Mouse (Mus musculus) midbrain, embryonic 16.5 days (tissue): ENCODE data around the gene Dbr1. TPM values are rescaled to one million over a fixed set of nuclear protein-coding genes. Genes with fewer than 3 reads are reported as not detected.

Experiments
- ATAC-seq: fragments of 200-750 bp; cut with Nextera tagmentation; 2 replicates; pipeline ENCODE4 v1.8.0; 2017; ENCODE audit warnings: moderate TSS enrichment
- H3K27ac ChIP-seq: fragments of 300-500 bp; sonication (generic); 2 replicates; pipeline ENCODE4 v1.5.1; 2014; ENCODE audit warnings: mild to moderate bottlenecking, low read length, mixed read lengths
- H3K27me3 ChIP-seq: fragments of 300-500 bp; sonication (generic); 2 replicates; pipeline ENCODE4 v1.6.1; 2014; ENCODE audit warnings: low read depth, low read length, mixed read lengths; ENCODE audit not compliant: control insufficient read depth, insufficient read depth
- H3K36me3 ChIP-seq: fragments of 300-500 bp; sonication (generic); 2 replicates; pipeline ENCODE4 v1.6.1; 2014; ENCODE audit warnings: mild to moderate bottlenecking, low read length, moderate library complexity, mixed read lengths; ENCODE audit not compliant: control insufficient read depth, insufficient read depth
- H3K4me1 ChIP-seq: fragments of 300-500 bp; sonication (generic); 2 replicates; pipeline ENCODE4 v1.6.1; 2014; ENCODE audit warnings: mild to moderate bottlenecking, low read length, mixed read lengths; ENCODE audit not compliant: control insufficient read depth, insufficient read depth
- H3K4me2 ChIP-seq: fragments of 300-500 bp; sonication (generic); 2 replicates; pipeline ENCODE4 v1.6.1; 2014; ENCODE audit warnings: mild to moderate bottlenecking, low read length, mixed read lengths
- H3K4me3 ChIP-seq: fragments of 300-500 bp; sonication (generic); 2 replicates; pipeline ENCODE4 v1.5.1; 2014; ENCODE audit warnings: low read depth, mild to moderate bottlenecking, low read length, moderate library complexity, mixed read lengths
- H3K9ac ChIP-seq: fragments of 300-500 bp; sonication (generic); 2 replicates; pipeline ENCODE4 v1.6.1; 2014; ENCODE audit warnings: low read depth, low read length, mixed read lengths
- H3K9me3 ChIP-seq: fragments of 300-500 bp; sonication (generic); replicated peaks from 2 replicates; pipeline ENCODE4 v1.6.1; 2014; ENCODE audit warnings: mild to moderate bottlenecking, low read length, mixed read lengths; ENCODE audit not compliant: control insufficient read depth, poor library complexity, severe bottlenecking
- WGBS: fragments of 180-500 bp; shearing (Covaris S2); extraction: QIAGEN DNeasy Blood & Tissue Kit; methylation state at CpG from one replicate; pipeline ENCODE4 v1.1.7; 2014; 5-methylcytosine and 5-hydroxymethylcytosine counted together
- polyA plus RNA-seq: library from polyadenylated mRNA; unstranded; fragments of >200 nt; fragmentation: Nextera tagmentation; extraction: Ambion mirVana; gene quantifications from 2 replicates; pipeline ENCODE4 v1.2.1, GENCODE M21; 2015

Dbr1 gene
- polyA plus RNA-seq, 1 experiment from 2014 or later: 25.6 TPM

DNA sequence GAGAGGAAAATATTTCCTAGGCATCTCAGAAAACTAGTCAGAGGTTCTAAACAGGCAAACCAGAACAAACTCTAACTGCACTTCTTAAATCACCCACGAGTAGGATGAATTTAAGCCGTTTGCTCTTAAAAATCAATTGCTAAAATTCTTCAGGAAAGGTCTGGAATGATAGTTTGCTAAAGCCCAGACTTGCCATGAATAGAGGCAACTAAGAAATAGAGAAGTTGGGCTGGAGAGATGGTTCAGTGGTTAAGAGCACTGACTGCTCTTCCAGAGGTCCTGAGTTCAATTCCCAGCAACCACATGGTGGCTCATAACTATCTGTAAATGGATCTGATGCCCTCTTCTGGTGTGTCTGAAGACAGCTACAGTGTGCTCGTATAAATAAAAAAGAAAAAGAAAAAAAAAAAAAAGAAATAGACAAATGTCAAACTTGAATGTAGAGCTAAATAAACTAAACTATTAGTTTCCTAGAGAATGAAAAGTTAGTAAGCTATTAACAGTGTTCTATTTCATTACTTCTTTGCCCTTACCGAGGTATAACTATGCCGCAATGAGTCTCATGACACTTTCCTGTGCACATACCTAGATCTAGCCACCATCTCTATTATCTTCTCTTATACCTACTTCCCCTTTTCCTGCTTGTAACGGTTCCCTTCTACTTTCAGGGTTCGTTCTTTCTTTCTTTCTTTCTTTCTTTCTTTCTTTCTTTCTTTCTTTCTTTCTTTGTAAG lies 16.6 kb upstream of the Dbr1 start:
- H3K27me3 ChIP-seq: no peaks in the 10 kb centered on the region
- no peaks in the 10 kb centered on the region for H3K9me3 ChIP-seq
- WGBS: 94% methylated on average over 7 of the region's 7 CpGs
- no peak overlapping the region for H3K4me3 ChIP-seq
- H3K9ac ChIP-seq: no peak overlapping the region
- no peak overlapping the region for H3K4me2 ChIP-seq
- peaks cover 7% of the 10 kb centered on the region for H3K4me1 ChIP-seq
- no peak for ATAC-seq
- no peak overlapping the region for H3K27ac ChIP-seq
- no peaks in the 10 kb centered on the region for H3K36me3 ChIP-seq

DNA sequence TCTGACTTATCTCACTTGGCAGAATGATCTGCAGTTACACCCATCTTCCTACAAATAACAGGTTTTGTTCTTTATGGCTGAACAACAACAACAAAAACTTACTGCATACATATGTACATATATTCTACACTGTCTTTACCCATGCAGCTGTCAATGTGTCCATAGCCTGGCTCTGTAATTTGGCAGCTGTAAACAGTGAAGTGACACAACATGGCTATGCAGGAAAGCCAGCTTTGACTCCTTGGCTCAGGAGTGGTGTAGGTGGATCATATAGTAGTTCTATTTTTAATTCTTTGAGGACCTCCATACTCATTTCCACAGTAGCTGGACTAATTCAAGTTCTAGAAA lies 16.1 kb upstream of the Dbr1 start:
- no peak overlapping the region for H3K4me3 ChIP-seq

DNA sequence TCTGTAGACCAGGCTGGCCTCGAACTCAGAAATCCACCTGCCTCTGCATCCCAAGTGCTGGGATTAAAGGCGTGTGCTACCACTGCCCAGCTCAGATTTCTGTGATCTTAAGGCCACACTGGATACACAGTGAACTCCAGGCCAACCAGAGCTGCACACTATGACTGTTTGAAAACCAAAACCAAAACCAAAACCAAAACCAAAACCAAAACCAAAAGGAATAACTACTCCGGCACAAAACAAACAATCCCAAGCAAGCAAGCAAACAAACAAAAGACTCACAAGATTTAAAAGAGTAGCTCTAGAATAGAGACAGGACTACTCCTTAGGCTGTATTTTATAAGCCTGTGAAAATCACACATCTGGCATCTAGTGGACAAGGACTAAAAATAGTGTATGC lies 15.2 kb upstream of the Dbr1 start:
- Histone ChIP-seq H3K9ac (no peak overlapping the region), H3K9me3 (no peaks in the 10 kb centered on the region), H3K36me3 (no peaks in the 10 kb centered on the region), H3K27ac (no peak overlapping the region), H3K27me3 (no peaks in the 10 kb centered on the region), H3K4me2 (no peak overlapping the region), H3K4me1 (peaks cover 8% of the 10 kb centered on the region), H3K4me3 (no peak overlapping the region)
- WGBS: 98% methylated on average over 3 of the region's 3 CpGs
- ATAC-seq: no peak

More for the DNA sequence above, 16.1 kb upstream of the Dbr1 start:
- H3K27ac ChIP-seq: no peak overlapping the region
- no peaks in the 10 kb centered on the region for H3K36me3 ChIP-seq
- no peak for ATAC-seq
- no peaks in the 10 kb centered on the region for H3K27me3 ChIP-seq
- H3K4me2 ChIP-seq: no peak overlapping the region
- no peak overlapping the region for H3K9ac ChIP-seq
- no peaks in the 10 kb centered on the region for H3K9me3 ChIP-seq
- peaks cover 8% of the 10 kb centered on the region for H3K4me1 ChIP-seq

DNA sequence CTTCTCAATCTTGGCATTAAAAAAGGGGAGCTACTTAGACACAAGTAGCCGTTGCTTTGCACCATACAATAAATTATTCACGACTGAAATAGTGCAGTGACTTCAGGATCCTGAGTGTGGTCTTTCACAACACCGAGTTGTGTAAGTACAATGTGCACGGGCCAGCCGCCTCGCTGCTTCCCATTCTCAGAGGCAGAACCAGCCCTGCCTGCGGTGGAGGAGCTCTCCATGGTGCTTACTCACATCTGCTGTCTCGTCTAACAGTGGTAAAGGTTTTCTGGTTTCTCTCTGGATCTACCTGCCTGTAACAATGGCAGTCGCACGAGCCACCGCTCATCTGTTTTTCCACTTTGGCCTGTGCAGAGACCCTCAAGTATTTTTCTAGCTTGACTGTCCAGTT lies 11.9 kb upstream of the Dbr1 start:
- H3K4me3 ChIP-seq: no peak overlapping the region
- no peak for ATAC-seq
- 33% methylated on average over 11 of the region's 11 CpGs for WGBS
- H3K36me3 ChIP-seq: no peaks in the 10 kb centered on the region
- H3K9ac ChIP-seq: no peak overlapping the region
- no peak overlapping the region for H3K4me2 ChIP-seq
- H3K27ac ChIP-seq: no peak overlapping the region
- H3K4me1 ChIP-seq: peaks cover 22% of the 10 kb centered on the region
- no peaks in the 10 kb centered on the region for H3K27me3 ChIP-seq
- no peaks in the 10 kb centered on the region for H3K9me3 ChIP-seq

DNA sequence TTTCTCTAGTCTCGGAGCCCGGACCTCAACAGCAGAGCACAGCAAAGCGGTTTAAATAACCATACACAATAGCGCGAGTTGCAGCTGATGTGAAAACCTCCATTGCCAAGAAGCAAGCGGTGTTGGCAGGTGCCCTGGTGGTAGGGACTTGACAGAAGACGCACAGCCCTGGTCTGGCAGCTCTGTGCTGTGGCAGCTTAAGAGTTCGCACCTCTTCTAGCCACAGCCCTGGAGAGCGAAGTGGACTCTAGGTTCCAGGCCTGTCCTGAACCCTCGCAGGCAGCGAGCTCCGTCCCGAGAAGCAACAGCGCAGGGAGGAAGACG lies 7.6 kb upstream of the Dbr1 start:
- H3K36me3 ChIP-seq: no peaks in the 10 kb centered on the region
- H3K4me3 ChIP-seq: peak overlapping the region; percentile 82
- peak overlapping the region; percentile 95 for H3K27ac ChIP-seq
- H3K9ac ChIP-seq: peak overlapping the region; percentile 82
- under 1% methylated on average over 15 of the region's 15 CpGs for WGBS
- peak overlapping the region; percentile 90 for H3K4me2 ChIP-seq
- no peaks in the 10 kb centered on the region for H3K27me3 ChIP-seq
- peak; percentile 69 for ATAC-seq
- H3K4me1 ChIP-seq: peaks cover 26% of the 10 kb centered on the region
- no peaks in the 10 kb centered on the region for H3K9me3 ChIP-seq

DNA sequence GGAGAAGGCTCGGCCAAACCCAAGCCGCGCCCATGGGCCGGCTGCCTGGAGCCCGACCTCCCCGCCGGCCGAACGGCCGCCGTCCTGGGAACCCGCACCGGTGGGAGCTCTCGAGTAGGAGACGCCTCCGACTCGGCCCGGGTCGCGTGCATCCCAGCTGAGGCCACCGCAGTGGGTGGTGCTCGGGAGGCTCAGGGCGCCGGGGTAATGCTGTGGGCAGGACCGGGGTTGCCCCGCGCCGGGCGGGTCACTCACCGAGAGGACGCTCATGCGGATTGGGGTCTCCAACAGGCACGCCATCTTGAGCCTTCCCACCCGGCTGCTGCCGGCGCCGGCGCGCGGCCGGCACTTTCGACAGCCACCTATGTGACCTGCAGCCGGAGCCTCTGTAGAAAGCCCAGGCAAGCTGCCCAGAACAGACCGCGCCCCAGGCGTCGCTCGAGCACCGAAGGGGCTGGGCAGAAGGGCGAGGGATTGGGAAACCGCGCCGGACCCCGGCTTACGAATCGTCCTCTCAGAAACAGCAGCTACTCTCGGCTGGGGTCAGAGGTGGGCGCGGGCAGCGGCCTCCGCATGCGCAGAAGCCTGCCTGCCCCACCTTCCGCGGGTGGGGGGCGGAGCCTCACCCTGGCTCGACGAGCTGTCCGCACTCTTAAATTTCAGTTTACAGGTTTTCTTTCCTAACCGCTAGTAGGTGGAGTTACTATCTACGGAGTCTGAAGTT lies 7.1 kb upstream of the Dbr1 start, which contains the start of gene Armc8:
Gene Armc8 (minus strand): TSS at position 553 of the 724 bp plus-strand sequence.
- H3K9me3 ChIP-seq: no peaks in the 10 kb centered on the region
- H3K36me3 ChIP-seq: no peaks in the 10 kb centered on the region
- H3K27me3 ChIP-seq: no peaks in the 10 kb centered on the region
- ATAC-seq: peak; percentile 96
- under 1% methylated on average over 60 of the region's 70 CpGs for WGBS
- H3K27ac ChIP-seq: peak within 1 kb of the TSS; percentile 95
- H3K4me3 ChIP-seq: peak within 1 kb of the TSS; percentile 82
- H3K4me2 ChIP-seq: peak within 1 kb of the TSS; percentile 90
- peaks cover 24% of the 10 kb centered on the region for H3K4me1 ChIP-seq
- H3K9ac ChIP-seq: peak within 1 kb of the TSS; percentile 82

DNA sequence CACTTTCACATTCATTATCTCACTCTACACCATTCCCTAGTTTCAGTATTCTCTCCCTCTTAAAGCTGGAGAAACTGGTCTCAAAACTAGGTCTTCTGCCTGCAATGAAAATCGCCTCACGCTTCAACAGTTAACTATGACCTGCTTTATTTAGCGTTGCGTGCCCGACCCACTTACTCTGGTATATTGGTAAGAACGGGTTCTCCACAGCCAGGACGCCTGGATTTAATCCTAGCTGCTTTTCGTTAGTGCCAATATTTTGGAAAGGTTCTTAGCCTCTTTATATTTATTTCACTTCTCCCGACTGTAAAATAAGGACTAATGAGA lies 6.6 kb upstream of the Dbr1 start:
- H3K27me3 ChIP-seq: no peaks in the 10 kb centered on the region
- H3K4me2 ChIP-seq: peak overlapping the region; percentile 63
- peak overlapping the region; percentile 82 for H3K4me3 ChIP-seq
- ATAC-seq: peak; percentile 52
- WGBS: 3% methylated on average over 9 of the region's 9 CpGs
- peaks cover 18% of the 10 kb centered on the region for H3K4me1 ChIP-seq
- H3K9me3 ChIP-seq: no peaks in the 10 kb centered on the region
- peak overlapping the region; percentile 95 for H3K27ac ChIP-seq
- peak overlapping the region; percentile 82 for H3K9ac ChIP-seq
- H3K36me3 ChIP-seq: no peaks in the 10 kb centered on the region

DNA sequence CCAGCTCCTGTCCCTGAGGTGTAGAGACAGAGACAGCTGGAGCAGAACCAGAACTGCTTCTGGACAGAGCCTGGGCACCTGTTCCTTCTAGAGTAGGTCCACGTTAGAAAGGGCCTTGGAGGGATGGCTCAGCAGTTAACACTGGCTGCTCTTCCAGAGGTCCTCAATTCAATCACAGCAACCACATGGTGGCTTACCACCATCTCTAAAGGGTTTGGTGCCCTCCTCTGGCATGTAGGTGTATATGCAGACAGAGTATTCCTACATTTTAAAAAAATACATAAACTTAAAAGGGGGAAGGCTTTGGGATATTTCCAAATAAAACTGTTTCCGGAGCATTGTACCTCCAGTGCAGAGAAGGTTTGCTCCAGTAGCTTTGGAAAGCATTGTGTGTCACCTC lies 5.1 kb downstream of the Dbr1 start:
- ATAC-seq: no peak

DNA sequence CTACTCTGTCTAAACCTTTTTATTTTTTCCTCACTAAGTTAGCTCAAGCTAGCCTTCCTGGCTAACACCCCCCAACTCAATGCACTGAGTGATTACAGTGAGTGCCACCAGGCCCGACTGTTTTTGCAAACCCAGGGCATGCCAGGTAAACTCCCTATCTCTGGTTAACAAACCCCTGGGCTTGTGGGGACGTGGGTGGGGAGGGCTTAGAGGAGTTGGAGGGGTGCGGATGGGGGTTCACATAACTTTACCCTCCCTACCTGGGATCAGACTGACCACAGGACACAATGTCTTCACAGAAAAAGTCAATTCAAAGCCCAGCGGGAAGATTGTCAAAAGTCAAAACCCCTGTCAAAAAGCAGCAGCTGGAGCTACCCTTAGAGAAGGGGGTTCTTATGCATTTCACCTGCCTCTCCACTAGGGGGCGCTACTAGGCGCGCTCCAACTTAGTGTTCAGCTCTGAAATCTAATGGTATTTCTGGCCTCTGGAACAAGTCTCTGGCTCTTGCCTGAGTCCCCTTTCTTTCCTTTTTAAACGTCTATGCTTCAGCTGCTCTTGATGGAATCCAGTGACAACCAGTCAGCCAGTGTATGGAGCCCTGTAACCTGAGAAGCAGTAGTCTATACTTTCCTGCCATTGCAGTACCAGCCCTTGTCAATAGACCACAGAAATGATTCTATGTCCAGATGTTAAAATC lies 12.1 kb downstream of the Dbr1 start:
- ATAC-seq: no peak
- Histone ChIP-seq H3K27ac (no peak overlapping the region), H3K4me3 (no peak overlapping the region), H3K4me2 (no peak overlapping the region), H3K9me3 (no peaks in the 10 kb centered on the region), H3K27me3 (no peaks in the 10 kb centered on the region), H3K36me3 (peaks cover 13% of the 10 kb centered on the region), H3K4me1 (no peaks in the 10 kb centered on the region), H3K9ac (no peak overlapping the region)
- WGBS: 28% methylated on average over 8 of the region's 8 CpGs

More for the DNA sequence above, 5.1 kb downstream of the Dbr1 start:
- H3K27me3 ChIP-seq: no peaks in the 10 kb centered on the region
- H3K9ac ChIP-seq: no peak overlapping the region
- no peak overlapping the region for H3K4me2 ChIP-seq
- H3K27ac ChIP-seq: no peak overlapping the region
- peaks cover 15% of the 10 kb centered on the region for H3K4me1 ChIP-seq
- H3K9me3 ChIP-seq: no peaks in the 10 kb centered on the region
- 55% methylated on average over 2 of the region's 2 CpGs for WGBS
- H3K4me3 ChIP-seq: no peak overlapping the region
- peaks cover 21% of the 10 kb centered on the region for H3K36me3 ChIP-seq
